Mouse (Mus musculus) E14TG2a.4 (cell line): ENCODE results near the gene Etnk1.
"Not testable (repeated sequence)": the region's sequence is repeated elsewhere in the genome, so short reads cannot be mapped to it uniquely, and the experiment has no call there.

Experiments used
- H3K27me3 ChIP-seq: 2 replicates; pipeline ENCODE4 v1.6.1; 2014; ENCODE audit warnings: low read length, control low read depth; ENCODE audit not compliant: insufficient read depth
- H3K36me3 ChIP-seq: 2 replicates; pipeline ENCODE4 v1.6.1; 2014; ENCODE audit warnings: low read length, control low read depth; ENCODE audit not compliant: insufficient read depth
- H3K4me1 ChIP-seq: replicated peaks from 2 replicates; pipeline ENCODE4 v1.6.1; 2014; ENCODE audit warnings: low read depth, low read length, control low read depth
- H3K4me3 ChIP-seq: replicated peaks from 2 replicates; pipeline ENCODE4 v1.5.1; 2014; ENCODE audit warnings: mild to moderate bottlenecking, low read length
- H3K9me3 ChIP-seq: 2 replicates; pipeline ENCODE4 v1.6.1; 2014; ENCODE audit warnings: low read length, control low read depth
- CTCF ChIP-seq: conservative IDR thresholded peaks from 2 replicates; pipeline ENCODE4 v1.5.1; 2014; ENCODE audit warnings: low read length
- NANOG ChIP-seq: IDR thresholded peaks from 2 replicates; pipeline ENCODE4 v1.6.1; 2014; ENCODE audit warnings: borderline replicate concordance, low read length, mixed read lengths
- POU5F1 ChIP-seq: IDR thresholded peaks from 2 replicates; pipeline ENCODE4 v1.6.1; 2014; ENCODE audit warnings: low read length, borderline replicate concordance

Etnk1 gene

DNA sequence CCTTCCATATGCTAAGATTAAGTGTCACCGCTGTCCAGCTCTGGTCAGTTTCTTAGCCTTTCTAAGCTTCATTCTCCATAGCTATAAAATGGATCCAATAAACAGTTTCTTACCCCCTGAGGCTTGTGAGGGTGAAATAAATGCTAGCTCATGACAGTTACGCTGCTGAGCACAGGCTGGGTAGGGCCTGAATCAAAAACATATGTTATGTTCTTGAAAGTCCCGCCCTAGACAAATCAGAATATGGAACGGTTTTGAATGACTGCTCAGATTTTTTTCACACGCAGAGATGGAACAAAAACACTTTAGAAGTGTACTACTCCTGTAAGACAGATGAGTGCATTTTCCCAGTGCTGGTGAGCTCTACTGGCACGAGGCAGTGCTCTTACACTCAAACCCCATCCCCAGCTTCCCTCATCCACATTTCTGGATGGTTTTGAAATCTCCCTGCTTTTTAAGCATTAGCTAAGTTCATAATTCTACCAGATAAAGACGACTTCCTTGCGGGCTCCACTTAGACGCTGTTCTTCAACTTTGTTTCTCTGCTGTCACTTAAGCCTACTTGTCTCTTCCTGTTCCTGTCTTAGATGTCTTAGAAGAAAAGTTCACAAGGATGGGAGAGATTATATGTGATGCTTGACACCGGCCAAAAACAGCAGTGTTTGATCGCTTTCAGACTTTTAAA lies 4.9 kb downstream of the Etnk1 start:
- Histone ChIP-seq H3K9me3 (no peaks in the 10 kb centered on the region), H3K4me1 (peaks cover 88% of the 10 kb centered on the region), H3K27me3 (no peaks in the 10 kb centered on the region), H3K4me3 (peak overlapping the region; percentile 95; the same call in 1 of the 2 replicates), H3K36me3 (peaks cover 85% of the 10 kb centered on the region)
- no peak for TF ChIP-seq NANOG
- no peak for TF ChIP-seq CTCF
- no peak for TF ChIP-seq POU5F1

DNA sequence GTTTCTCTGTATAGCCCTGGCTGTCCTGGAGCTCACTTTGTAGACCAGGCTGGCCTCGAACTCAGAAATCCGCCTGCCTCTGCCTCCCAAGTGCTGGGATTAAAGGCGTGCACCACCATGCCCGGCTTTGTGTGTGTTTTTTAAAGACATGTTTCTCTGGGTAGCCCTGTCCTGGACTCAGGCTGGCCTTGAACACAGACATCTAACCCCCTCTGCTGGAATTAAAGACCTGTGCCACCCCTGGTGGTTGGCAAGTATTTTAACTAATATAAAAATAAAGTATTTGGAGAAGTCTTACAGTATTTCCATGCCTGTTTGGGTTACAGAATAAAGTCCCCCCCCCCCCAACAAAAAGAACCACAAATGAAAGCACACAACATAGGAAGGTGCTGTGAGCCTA lies 5.7 kb downstream of the Etnk1 start:
- H3K4me3 ChIP-seq, H3K9me3 ChIP-seq, H3K27me3 ChIP-seq: not testable (repeated sequence)
- Histone ChIP-seq H3K4me1 (peaks cover 96% of the 10 kb centered on the region), H3K36me3 (peaks cover 93% of the 10 kb centered on the region)

DNA sequence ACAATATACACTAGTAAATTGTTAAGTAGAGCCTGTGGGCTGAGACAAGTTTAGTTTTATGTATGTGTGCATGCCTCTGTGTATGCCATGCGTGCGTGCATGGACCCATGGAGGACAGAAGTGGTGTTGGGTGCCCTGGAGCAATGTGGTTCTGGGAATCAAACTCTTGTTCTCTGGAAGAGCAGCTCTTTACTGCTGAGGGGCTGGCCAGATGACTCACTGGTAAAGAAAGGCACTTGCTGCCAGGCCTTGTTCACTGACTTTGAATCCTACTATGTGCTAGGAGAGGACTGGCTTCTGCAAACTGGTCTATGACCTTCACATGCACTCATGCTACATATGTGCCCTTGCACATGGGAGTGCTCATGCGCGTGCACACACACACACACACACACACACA lies 7.2 kb downstream of the Etnk1 start:
- H3K4me3 ChIP-seq: no peak overlapping the region
- no peaks in the 10 kb centered on the region for H3K27me3 ChIP-seq
- H3K4me1 ChIP-seq: peaks cover 97% of the 10 kb centered on the region
- H3K9me3 ChIP-seq: no peaks in the 10 kb centered on the region
- TF ChIP-seq CTCF (no peak), POU5F1 (no peak), NANOG (no peak)
- H3K36me3 ChIP-seq: peaks cover 99% of the 10 kb centered on the region

DNA sequence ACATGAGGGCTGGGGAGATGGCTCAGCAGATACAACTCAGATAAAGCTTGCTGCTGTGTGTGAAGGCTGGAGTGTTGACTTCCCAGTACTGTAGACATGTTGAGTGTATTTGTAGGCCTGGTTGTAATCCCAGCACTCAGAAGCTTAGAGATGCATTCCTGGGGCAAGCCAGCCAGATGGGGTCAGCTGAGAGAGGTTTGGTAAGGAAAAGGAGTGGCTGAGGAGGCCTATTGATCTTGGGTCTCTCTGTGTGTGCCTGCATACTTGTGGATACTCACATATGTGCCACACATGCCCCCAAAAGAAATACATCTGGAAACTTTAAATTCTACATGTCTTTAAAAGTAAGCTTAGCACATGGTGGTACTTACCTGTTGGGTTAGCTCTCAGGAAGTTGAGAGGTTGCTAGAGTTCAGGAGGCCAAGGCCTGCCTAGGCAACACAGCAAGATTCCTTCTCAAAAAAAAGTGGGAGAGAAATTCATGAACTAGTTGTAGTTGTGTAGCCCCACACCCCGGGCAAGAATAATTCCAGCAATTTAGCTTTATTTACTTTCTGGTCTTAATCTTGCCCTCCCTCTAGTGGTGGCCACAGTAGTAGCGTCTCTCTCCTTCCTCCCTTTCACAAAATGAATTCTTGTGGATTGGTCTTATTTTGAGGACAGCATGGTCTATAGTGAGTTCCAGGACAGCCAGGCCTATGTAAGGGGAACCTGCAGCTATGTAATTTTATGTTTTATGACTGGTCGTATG lies 8.1 kb downstream of the Etnk1 start:
- TF ChIP-seq POU5F1: no peak
- no peak for TF ChIP-seq NANOG
- TF ChIP-seq CTCF: peak; percentile 80
- H3K4me1 ChIP-seq: peaks cover 96% of the 10 kb centered on the region
- H3K36me3 ChIP-seq: peaks cover 99% of the 10 kb centered on the region
- no peaks in the 10 kb centered on the region for H3K27me3 ChIP-seq
- no peak overlapping the region for H3K4me3 ChIP-seq
- no peaks in the 10 kb centered on the region for H3K9me3 ChIP-seq

DNA sequence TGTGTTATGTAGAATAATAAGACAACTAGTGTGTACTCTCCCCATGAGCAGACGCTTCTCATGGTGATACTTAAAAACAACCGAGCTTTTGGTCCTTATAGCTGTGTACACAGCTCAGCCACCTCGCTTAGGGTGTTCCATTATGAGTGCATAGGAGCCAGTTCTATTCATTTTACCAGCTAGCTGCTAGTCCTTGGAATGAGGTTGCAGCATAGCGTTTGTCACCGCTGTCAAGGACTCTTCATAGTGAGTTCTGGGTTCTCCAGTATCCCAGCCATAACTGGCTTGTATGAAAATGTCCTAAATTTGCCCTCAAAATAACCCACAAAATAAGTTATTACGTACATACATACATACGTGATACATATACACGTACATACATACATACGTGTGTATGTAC lies 9.1 kb downstream of the Etnk1 start:
- no peaks in the 10 kb centered on the region for H3K9me3 ChIP-seq
- no peak overlapping the region for H3K4me3 ChIP-seq
- H3K36me3 ChIP-seq: peaks cover 100% of the 10 kb centered on the region
- H3K4me1 ChIP-seq: peaks cover 92% of the 10 kb centered on the region
- TF ChIP-seq NANOG (no peak), POU5F1 (no peak), CTCF (no peak)
- H3K27me3 ChIP-seq: no peaks in the 10 kb centered on the region

DNA sequence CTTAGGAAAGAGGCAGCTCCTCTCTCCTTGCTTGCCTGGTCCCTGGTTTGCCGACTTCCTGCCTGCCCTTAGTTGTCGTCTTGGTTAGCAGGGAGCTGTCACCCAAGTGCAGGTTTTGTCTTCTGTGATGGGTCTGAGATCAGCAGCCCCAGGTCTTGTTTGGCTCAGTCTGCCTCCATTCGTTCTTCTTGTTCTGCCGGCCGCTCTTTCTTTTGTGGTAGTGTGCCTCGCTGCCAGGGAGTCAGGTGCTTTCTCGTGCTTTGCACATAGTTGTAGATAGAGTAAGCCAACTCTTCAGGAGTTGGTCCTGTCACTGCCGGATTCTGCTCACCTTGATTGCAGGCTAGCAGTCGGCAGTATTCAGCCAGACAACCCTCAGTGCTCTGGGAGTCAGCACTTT lies 9.6 kb downstream of the Etnk1 start:
- H3K4me1 ChIP-seq: peaks cover 87% of the 10 kb centered on the region
- H3K36me3 ChIP-seq: peaks cover 100% of the 10 kb centered on the region
- TF ChIP-seq CTCF (no peak), POU5F1 (no peak), NANOG (no peak)
- no peak overlapping the region for H3K4me3 ChIP-seq
- no peaks in the 10 kb centered on the region for H3K9me3 ChIP-seq
- no peaks in the 10 kb centered on the region for H3K27me3 ChIP-seq

DNA sequence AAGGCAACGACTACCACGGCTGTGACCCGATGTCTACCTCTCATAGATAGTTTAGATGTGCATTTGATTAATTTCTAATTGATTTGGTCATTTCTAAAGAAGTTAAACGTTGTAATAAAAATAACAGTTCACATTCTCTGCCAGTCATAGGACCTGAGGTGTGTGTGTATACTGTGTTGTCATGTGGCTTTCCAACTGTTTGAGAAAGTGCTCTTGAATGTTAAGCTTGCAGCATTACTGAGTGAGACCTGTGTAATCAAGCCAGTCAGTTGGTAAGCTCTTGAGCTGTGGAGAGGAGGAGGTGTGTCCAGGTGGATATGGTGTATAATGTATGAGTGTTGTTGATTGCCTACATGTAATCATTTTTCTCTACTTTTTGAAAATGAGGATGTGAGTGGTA lies 12.2 kb downstream of the Etnk1 start:
- Histone ChIP-seq H3K9me3 (no peaks in the 10 kb centered on the region), H3K4me3 (no peak overlapping the region), H3K36me3 (peaks cover 100% of the 10 kb centered on the region), H3K4me1 (peaks cover 75% of the 10 kb centered on the region), H3K27me3 (no peaks in the 10 kb centered on the region)
- TF ChIP-seq NANOG (no peak), POU5F1 (no peak), CTCF (no peak)

DNA sequence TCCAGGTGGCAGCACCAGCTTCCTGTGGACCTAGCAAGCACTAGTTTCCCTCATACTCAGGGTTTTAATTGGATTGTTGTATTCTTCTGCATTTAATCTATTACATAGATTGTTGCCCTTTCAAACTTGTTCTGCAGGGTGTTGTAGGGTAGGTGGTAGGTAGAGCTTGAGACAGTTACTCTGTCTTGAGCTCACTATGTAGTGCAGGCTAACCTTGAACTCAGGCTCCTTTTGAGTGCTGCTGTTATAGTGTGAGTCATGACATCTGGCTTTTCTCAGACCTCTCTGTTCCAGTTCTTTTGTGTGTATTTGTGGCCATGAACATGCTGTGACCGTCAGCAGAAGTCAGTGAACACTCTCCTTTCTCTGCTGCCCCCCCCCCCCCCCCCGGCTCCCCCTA lies 12.7 kb downstream of the Etnk1 start:
- no peak for TF ChIP-seq CTCF
- no peak for TF ChIP-seq NANOG
- TF ChIP-seq POU5F1: no peak
- no peak overlapping the region for H3K4me3 ChIP-seq
- H3K36me3 ChIP-seq: peaks cover 100% of the 10 kb centered on the region
- H3K9me3 ChIP-seq: no peaks in the 10 kb centered on the region
- H3K4me1 ChIP-seq: peaks cover 75% of the 10 kb centered on the region
- H3K27me3 ChIP-seq: no peaks in the 10 kb centered on the region

DNA sequence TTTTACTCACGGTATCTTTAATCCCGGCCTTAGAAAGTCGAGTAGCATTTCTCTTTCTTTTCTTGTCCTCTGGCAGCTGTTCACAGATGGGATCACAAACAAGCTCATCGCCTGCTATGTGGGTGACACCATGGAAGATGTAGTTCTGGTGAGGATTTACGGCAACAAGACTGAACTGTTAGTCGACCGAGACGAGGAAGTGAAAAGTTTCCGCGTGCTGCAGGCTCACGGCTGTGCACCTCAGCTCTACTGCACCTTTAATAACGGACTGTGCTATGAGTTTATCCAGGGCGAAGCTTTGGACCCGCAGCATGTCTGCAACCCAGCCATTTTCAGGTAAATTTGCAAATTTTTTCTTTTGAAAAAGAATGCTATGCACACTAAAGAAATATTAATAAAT lies 13.5 kb downstream of the Etnk1 start:
- Histone ChIP-seq H3K4me1 (peaks cover 67% of the 10 kb centered on the region), H3K9me3 (no peaks in the 10 kb centered on the region), H3K27me3 (no peaks in the 10 kb centered on the region), H3K4me3 (no peak overlapping the region), H3K36me3 (peaks cover 99% of the 10 kb centered on the region)
- no peak for TF ChIP-seq CTCF
- no peak for TF ChIP-seq POU5F1
- TF ChIP-seq NANOG: no peak
